Mouse (Mus musculus) right cerebral cortex, adult 18-20 months (tissue): ENCODE results near the gene Nme4.
A peak's percentile ranks its signal among the peaks of the same experiment; 100 is the strongest.

Source experiments
- DNase-seq: peaks from one replicate; pipeline ENCODE4 v3.0.0; 2022; ENCODE audit warnings: mixed read lengths

Gene Nme4

GRCm38 (mm10) chr17:26057787-26058567 lies 37.4 kb downstream of the Nme4 start:
- no peak for DNase-seq

- peak; percentile 64 for DNase-seq
Measured at GRCm38 (mm10) chr17:26057278-26057677, 38.1 kb downstream of the Nme4 start.

GRCm38 (mm10) chr17:26055164-26055563 lies 40.2 kb downstream of the Nme4 start:
- DNase-seq: no peak

GRCm38 (mm10) chr17:26054133-26054845 lies 41.1 kb downstream of the Nme4 start:
- no peak for DNase-seq

- DNase-seq: no peak
Measured at GRCm38 (mm10) chr17:26052706-26053105, 42.7 kb downstream of the Nme4 start.

GRCm38 (mm10) chr17:26052074-26052473 lies 43.3 kb downstream of the Nme4 start:
- DNase-seq: no peak

- DNase-seq: no peak
Measured at GRCm38 (mm10) chr17:26048118-26048517, 47.3 kb downstream of the Nme4 start.

GRCm38 (mm10) chr17:26046253-26046997 lies 49.0 kb downstream of the Nme4 start:
- no peak for DNase-seq

- no peak for DNase-seq
Measured at GRCm38 (mm10) chr17:26045285-26045684, 50.1 kb downstream of the Nme4 start.

GRCm38 (mm10) chr17:26043249-26043636 lies 52.2 kb downstream of the Nme4 start:
- DNase-seq: peak; percentile 83

- DNase-seq: peak; percentile 51
Measured at GRCm38 (mm10) chr17:26042599-26043248, 52.7 kb downstream of the Nme4 start.
